Mouse (Mus musculus): ENCODE results near the gene Mettl1. TPM values are rescaled to one million over a fixed set of nuclear protein-coding genes. Genes with fewer than 3 reads are reported as not detected.

The Mettl1 gene
- polyA plus RNA-seq, 1 experiment = 20.2 TPM

GRCm38 (mm10) chr10:127040569-127041214 is 522 bp upstream of the Mettl1 start:
- Histone ChIP-seq H3K4me3 (ENCODE audit: low read depth, low read length) (peak overlapping the region; percentile 80), H3K4me1 (ENCODE audit: control insufficient read depth, insufficient read depth, low read length) (no peaks in the 10 kb centered on the region), H3K36me3 (ENCODE audit: control insufficient read depth, insufficient read depth, low read length, poor library complexity, severe bottlenecking) (0 out of 2 replicates have a peak, but pooled peaks cover 4% of the 10 kb centered on the region), H3K27me3 (ENCODE audit: control insufficient read depth, insufficient read depth, low read length, poor library complexity, severe bottlenecking) (no peaks in the 10 kb centered on the region), H3K9me3 (replicated peaks; ENCODE audit: control insufficient read depth, insufficient read depth, low read length, poor library complexity, severe bottlenecking) (no peaks in the 10 kb centered on the region), H3K9ac (ENCODE audit: low read depth, poor library complexity, severe bottlenecking) (peak overlapping the region; percentile 75), H3K27ac (ENCODE audit: insufficient read depth, low read length) (no peak overlapping the region)
- TF ChIP-seq EP300 (IDR thresholded peaks at IDR 0.05; ENCODE audit: insufficient read depth, low read depth, low read length) = no peak
- no peak for TF ChIP-seq CTCF (IDR thresholded peaks at IDR 0.05; ENCODE audit: low read depth, low read length)
- no peak for TF ChIP-seq POLR2A (IDR thresholded peaks at IDR 0.05; ENCODE audit: insufficient read depth, low read length)

- Histone ChIP-seq H3K4me1 (ENCODE audit: control insufficient read depth, insufficient read depth, low read length) (no peaks in the 10 kb centered on the region), H3K9ac (ENCODE audit: low read depth, poor library complexity, severe bottlenecking) (peak overlapping the region; percentile 75), H3K27me3 (ENCODE audit: control insufficient read depth, insufficient read depth, low read length, poor library complexity, severe bottlenecking) (no peaks in the 10 kb centered on the region), H3K9me3 (replicated peaks; ENCODE audit: control insufficient read depth, insufficient read depth, low read length, poor library complexity, severe bottlenecking) (no peaks in the 10 kb centered on the region), H3K27ac (ENCODE audit: insufficient read depth, low read length) (no peak overlapping the region), H3K36me3 (ENCODE audit: control insufficient read depth, insufficient read depth, low read length, poor library complexity, severe bottlenecking) (0 out of 2 replicates have a peak, but pooled peaks cover 4% of the 10 kb centered on the region), H3K4me3 (ENCODE audit: low read depth, low read length) (peak overlapping the region; percentile 80)
- TF ChIP-seq POLR2A (IDR thresholded peaks at IDR 0.05; ENCODE audit: insufficient read depth, low read length) = peak; percentile 9
- 0 out of 2 replicates have a peak, but pooled peaks have one; percentile 49 for TF ChIP-seq EP300 (IDR thresholded peaks at IDR 0.05; ENCODE audit: insufficient read depth, low read depth, low read length)
- no peak for TF ChIP-seq CTCF (IDR thresholded peaks at IDR 0.05; ENCODE audit: low read depth, low read length)
These were observed 642 bp downstream of the Mettl1 start for GRCm38 (mm10) chr10:127041774-127042338.

GRCm38 (mm10) chr10:127042468-127043115 is 1.4 kb downstream of the Mettl1 start:
- Histone ChIP-seq H3K9ac (ENCODE audit: low read depth, poor library complexity, severe bottlenecking) (peak overlapping the region; percentile 75), H3K4me1 (ENCODE audit: control insufficient read depth, insufficient read depth, low read length) (no peaks in the 10 kb centered on the region), H3K27ac (ENCODE audit: insufficient read depth, low read length) (no peak overlapping the region), H3K9me3 (replicated peaks; ENCODE audit: control insufficient read depth, insufficient read depth, low read length, poor library complexity, severe bottlenecking) (no peaks in the 10 kb centered on the region), H3K4me3 (ENCODE audit: low read depth, low read length) (peak overlapping the region; percentile 80), H3K27me3 (ENCODE audit: control insufficient read depth, insufficient read depth, low read length, poor library complexity, severe bottlenecking) (no peaks in the 10 kb centered on the region), H3K36me3 (ENCODE audit: control insufficient read depth, insufficient read depth, low read length, poor library complexity, severe bottlenecking) (0 out of 2 replicates have a peak, but pooled peaks cover 4% of the 10 kb centered on the region)
- no peak for TF ChIP-seq EP300 (IDR thresholded peaks at IDR 0.05; ENCODE audit: insufficient read depth, low read depth, low read length)
- no peak for TF ChIP-seq POLR2A (IDR thresholded peaks at IDR 0.05; ENCODE audit: insufficient read depth, low read length)
- TF ChIP-seq CTCF (IDR thresholded peaks at IDR 0.05; ENCODE audit: low read depth, low read length) = no peak

- TF ChIP-seq POLR2A (IDR thresholded peaks at IDR 0.05; ENCODE audit: insufficient read depth, low read length) (no peak), EP300 (IDR thresholded peaks at IDR 0.05; ENCODE audit: insufficient read depth, low read depth, low read length) (no peak), CTCF (IDR thresholded peaks at IDR 0.05; ENCODE audit: low read depth, low read length) (no peak)
- H3K9me3 ChIP-seq (replicated peaks; ENCODE audit: control insufficient read depth, insufficient read depth, low read length, poor library complexity, severe bottlenecking) = no peaks in the 10 kb centered on the region
- H3K36me3 ChIP-seq (ENCODE audit: control insufficient read depth, insufficient read depth, low read length, poor library complexity, severe bottlenecking) = 0 out of 2 replicates have a peak, but pooled peaks cover 4% of the 10 kb centered on the region
- no peaks in the 10 kb centered on the region for H3K27me3 ChIP-seq (ENCODE audit: control insufficient read depth, insufficient read depth, low read length, poor library complexity, severe bottlenecking)
- no peak overlapping the region for H3K27ac ChIP-seq (ENCODE audit: insufficient read depth, low read length)
- no peak overlapping the region for H3K9ac ChIP-seq (ENCODE audit: low read depth, poor library complexity, severe bottlenecking)
- H3K4me3 ChIP-seq (ENCODE audit: low read depth, low read length) = no peak overlapping the region
- H3K4me1 ChIP-seq (ENCODE audit: control insufficient read depth, insufficient read depth, low read length) = no peaks in the 10 kb centered on the region
These were observed 2.0 kb downstream of the Mettl1 start for GRCm38 (mm10) chr10:127043187-127043586.

- Histone ChIP-seq H3K4me3 (ENCODE audit: low read depth, low read length) (peak within 1 kb of the TSS; percentile 44), H3K36me3 (ENCODE audit: control insufficient read depth, insufficient read depth, low read length, poor library complexity, severe bottlenecking) (0 out of 2 replicates have a peak, but pooled peaks cover 4% of the 10 kb centered on the region), H3K27ac (ENCODE audit: insufficient read depth, low read length) (no peak within 1 kb of the TSS), H3K27me3 (ENCODE audit: control insufficient read depth, insufficient read depth, low read length, poor library complexity, severe bottlenecking) (no peaks in the 10 kb centered on the region), H3K9me3 (replicated peaks; ENCODE audit: control insufficient read depth, insufficient read depth, low read length, poor library complexity, severe bottlenecking) (no peaks in the 10 kb centered on the region), H3K9ac (ENCODE audit: low read depth, poor library complexity, severe bottlenecking) (peak within 1 kb of the TSS; percentile 7), H3K4me1 (ENCODE audit: control insufficient read depth, insufficient read depth, low read length) (no peaks in the 10 kb centered on the region)
- no peak for TF ChIP-seq POLR2A (IDR thresholded peaks at IDR 0.05; ENCODE audit: insufficient read depth, low read length)
- TF ChIP-seq CTCF (IDR thresholded peaks at IDR 0.05; ENCODE audit: low read depth, low read length) = no peak
- no peak for TF ChIP-seq EP300 (IDR thresholded peaks at IDR 0.05; ENCODE audit: insufficient read depth, low read depth, low read length)
These were observed 6.7 kb downstream of the Mettl1 start, which contains the start of gene Cyp27b1 for GRCm38 (mm10) chr10:127047954-127048353. TSS of gene Cyp27b1 (plus strand) at chr10:127048250.
